Mouse (Mus musculus): ENCODE data around the gene Hpn.

Hpn gene

GRCm38 (mm10) chr7:31081106-31081505, 34.0 kb downstream of the Hpn start:
- no peak for DNase-seq (ENCODE audit: low spot score in 2 of 2)

DNA sequence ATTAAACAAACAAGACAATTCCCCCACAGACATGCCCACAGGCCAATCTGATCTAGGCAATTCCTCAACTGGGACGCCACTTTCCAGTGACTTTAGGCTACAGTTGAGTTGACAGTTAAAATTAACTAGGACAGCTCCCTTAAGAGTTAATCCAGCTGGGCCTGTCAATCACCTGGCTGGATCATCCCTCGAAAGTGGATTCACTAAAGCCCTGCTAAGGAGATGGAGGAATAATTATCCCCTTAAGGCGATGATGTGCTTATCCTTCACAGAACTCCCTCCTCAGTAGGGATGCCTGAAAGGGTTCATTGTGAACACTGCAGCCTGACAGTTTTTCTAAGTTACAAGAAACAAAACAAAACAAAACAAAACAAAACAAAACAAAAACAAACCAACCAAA, 34.5 kb downstream of the Hpn start:
- no peak for DNase-seq (ENCODE audit: low spot score in 2 of 2)

GRCm38 (mm10) chr7:31079670-31080069, 35.4 kb downstream of the Hpn start:
- no peak for DNase-seq (ENCODE audit: low spot score in 2 of 2)

DNA sequence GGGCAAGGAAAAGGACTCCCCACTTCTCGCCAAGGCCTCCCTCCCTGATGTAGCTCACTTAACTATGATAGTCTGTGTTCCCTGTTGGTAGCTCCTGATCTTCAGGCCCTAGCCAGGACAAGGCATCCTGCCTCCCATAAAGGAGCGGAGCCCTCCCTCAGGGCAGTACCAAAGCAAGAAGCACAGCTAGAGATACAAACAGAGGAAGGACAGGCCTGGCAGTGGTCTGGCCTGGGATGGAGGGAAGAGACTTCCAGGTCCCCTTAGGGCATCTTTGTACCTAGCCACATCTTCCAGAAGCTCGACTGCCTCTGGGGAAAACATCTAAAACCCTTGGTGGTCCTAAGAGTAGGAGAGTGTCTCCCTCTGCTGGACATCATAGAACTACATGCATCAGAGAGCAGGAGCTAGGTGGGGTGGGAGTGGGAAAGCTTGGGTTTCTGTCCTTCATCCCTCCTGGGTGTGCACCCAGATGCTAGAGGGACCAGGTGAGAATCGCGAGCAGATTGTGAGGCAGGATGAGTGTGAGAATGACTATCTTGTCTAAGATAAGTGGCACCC, 37.1 kb downstream of the Hpn start:
- DNase-seq (ENCODE audit: low spot score in 2 of 2), result peak; percentile 73 to 76

- DNase-seq (ENCODE audit: low spot score in 2 of 2), result peak; percentile 80 to 81
Observed at GRCm38 (mm10) chr7:31077470-31077869, 37.6 kb downstream of the Hpn start.

- DNase-seq (ENCODE audit: low spot score in 2 of 2), result no peak
Observed at GRCm38 (mm10) chr7:31076492-31076891, 38.6 kb downstream of the Hpn start, which contains the start of gene Fxyd3. TSS of gene Fxyd3 (minus strand) at chr7:31076704.

- DNase-seq (ENCODE audit: low spot score in 2 of 2), result peak in 1 of 2 experiments; percentile 47
Observed at GRCm38 (mm10) chr7:31074713-31075069, 40.4 kb downstream of the Hpn start.

- peak in 1 of 2 experiments; percentile 37 for DNase-seq (ENCODE audit: low spot score in 2 of 2)
Observed at GRCm38 (mm10) chr7:31074061-31074712, 40.9 kb downstream of the Hpn start.

- no peak for DNase-seq (ENCODE audit: low spot score in 2 of 2)
Observed at GRCm38 (mm10) chr7:31073546-31073945, 41.5 kb downstream of the Hpn start.

- no peak for DNase-seq (ENCODE audit: low spot score in 2 of 2)
Observed at GRCm38 (mm10) chr7:31072326-31072725, 42.8 kb downstream of the Hpn start.

DNA sequence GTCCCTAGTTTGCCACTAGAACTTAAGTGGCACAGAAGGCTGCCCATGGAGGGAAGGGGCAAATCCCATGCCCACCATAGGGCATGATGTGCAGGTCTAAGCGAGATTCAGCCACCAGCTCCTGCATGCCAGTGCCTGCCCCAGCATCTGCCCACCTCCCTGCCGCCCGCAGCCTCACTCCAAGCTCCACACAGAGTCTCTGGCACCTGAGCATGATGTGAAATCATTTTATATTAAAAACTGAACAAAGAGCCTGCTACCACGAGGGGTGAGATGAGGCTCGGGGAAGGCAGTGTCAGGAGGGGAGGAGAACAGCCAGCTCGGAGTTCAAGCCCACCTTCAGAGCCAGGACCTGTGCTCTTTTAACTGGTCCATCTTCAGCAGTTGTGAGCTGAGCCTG, 44.8 kb downstream of the Hpn start:
- DNase-seq (ENCODE audit: low spot score in 2 of 2), result no peak

DNA sequence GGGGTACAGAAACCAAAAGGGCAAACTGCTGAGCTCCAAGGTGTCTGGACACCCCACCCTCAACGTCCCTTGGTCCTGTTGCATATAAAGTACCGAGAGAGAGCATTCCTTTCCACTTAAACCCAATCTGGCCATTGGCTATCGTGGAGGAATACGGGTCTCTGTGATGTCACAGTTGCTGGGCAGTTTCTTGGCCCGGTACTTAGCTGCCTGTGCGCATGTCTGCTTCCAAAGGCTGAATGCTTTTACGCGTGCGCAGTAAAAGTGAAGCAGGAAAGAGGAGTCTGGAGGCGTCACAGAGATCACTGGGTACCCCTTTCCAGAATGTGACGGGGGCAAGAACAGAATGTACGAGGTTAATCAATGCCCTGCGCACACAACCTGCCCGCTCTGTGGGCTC, 45.6 kb downstream of the Hpn start:
- no peak for DNase-seq (ENCODE audit: low spot score in 2 of 2)

DNA sequence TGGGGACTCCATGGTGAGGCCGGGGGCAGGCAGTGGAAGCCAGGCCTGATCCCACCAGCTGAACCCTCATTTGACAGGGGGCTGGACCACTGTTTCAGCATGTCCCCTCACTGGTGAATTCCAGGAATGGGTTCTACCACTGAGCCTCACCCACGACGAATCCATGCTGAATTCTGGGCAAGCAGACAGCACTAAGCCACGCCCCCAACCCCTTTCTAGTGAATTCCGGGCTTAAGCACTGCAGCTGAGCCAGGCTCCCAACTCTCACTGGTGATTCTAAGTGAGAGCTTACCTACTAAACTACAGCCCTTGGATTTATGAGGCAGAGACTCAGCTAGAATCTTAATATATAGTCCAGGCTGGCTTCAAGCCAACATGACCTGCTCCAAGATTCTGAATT, 47.3 kb downstream of the Hpn start:
- DNase-seq (ENCODE audit: low spot score in 2 of 2), result peak; percentile 56 to 63

DNA sequence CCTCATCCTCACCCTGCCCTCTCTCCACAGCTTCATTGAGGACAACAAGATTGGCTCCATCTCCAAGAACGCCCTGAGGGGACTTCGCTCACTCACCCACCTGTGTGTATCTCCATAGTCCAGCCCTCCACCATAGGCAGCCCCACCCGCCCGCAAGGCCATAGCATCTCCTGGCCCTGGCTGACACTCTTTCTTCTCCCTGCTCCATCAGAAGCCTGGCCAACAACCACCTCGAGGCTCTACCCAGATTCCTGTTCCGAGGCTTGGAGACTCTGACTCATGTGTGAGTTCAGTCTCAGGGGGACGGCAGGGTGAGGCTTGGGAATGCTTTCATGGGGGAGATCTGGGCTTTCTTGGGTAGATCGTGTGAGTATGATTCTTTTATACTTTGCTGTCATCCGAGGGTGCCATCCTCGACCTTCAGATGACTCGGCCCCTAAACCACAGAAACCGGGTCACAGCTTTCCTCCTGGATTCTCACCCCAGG, 52.0 kb downstream of the Hpn start:
- DNase-seq (ENCODE audit: low spot score in 2 of 2), result no peak

DNA sequence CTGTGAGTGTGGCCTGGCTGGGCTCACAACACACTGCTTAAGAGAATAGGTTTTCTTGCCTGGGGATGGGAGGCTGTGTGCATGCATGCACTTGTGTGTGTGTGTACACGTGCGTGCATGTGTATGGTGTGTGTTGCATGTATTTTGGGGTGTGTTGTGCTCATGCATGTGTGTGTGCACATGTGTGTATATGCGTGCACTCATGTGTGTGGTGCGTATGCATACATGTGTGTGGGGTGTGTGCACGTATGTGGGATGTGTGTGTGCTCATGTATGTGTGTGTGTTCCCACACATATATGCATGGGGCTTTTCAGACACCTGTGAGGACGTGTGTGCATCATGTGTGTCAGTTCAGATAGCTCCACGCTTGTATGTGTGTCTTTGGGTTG, 54.5 kb downstream of the Hpn start:
- no peak for DNase-seq (ENCODE audit: low spot score in 2 of 2)

- no peak for DNase-seq (ENCODE audit: low spot score in 2 of 2)
Observed at GRCm38 (mm10) chr7:31059919-31060620, 55.0 kb downstream of the Hpn start.

DNA sequence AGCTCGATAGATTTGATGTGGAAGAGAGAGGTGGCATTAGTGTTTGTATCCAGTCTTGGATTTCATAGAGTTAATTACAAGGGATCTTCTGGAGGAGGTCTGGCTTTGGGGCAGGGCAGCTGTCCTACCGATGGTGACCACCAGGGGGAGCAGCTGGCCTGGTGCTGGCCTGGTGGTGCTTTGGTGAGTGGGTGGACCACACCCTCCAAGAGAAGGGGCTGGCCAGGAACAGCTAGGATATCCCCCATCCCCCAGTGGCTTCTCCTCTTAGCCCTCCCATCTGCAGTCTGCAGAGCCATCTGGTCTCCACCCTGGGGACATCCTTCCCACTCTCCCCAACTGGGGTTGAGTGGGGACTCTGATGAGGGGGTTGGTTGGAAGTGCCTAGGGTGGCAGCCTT, 56.0 kb downstream of the Hpn start, which contains the start of gene Lgi4:
Gene Lgi4, plus strand, starts transcription at position 235 of the 400 bp plus-strand sequence.
- DNase-seq (ENCODE audit: low spot score in 2 of 2), result peak; percentile 82 to 87

DNA sequence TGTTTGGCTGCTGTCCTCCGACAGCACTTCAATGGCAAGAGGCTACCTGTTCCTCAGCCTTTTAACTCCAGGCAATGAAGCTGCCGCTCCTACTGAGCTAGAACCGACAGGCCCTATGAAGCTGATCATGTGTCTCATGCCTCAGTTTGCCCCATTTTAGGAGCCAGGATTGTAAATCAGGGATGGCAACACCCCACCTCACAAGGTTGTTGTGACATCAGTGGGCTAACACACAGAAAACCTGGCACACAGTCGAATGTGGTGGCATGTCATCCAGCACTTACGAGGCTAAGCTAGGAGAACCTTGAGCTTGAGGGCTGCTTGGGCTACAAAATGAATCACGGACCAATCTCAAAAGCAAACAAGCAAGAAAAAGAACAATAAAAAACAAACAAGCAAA, 56.9 kb downstream of the Hpn start:
- DNase-seq (ENCODE audit: low spot score in 2 of 2), result no peak

- no peak for DNase-seq (ENCODE audit: low spot score in 2 of 2)
Observed at GRCm38 (mm10) chr7:31057730-31058129, 57.4 kb downstream of the Hpn start.

DNA sequence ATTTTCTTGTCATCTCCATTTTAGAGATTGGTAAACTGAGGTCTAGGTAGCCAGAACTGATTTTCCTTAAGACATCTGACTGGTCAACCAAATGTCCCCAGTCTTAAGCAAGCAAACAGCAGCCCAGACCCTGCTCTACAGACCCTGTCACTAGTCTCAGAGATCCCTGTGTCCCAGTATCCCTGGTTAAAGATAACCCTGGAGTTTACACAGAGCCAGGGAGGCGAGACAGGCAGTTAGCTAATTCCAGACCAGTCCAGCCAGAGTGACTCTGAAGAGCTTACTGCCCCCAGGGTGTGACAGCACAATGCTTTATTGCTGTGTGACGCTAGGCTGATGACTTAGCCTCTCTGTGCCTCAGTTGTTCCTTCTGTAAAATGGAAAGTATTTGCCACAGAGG, 58.0 kb downstream of the Hpn start, which contains the start of gene Fxyd1:
Gene Fxyd1, minus strand, starts transcription at position 129 of the 400 bp plus-strand sequence.
- DNase-seq (ENCODE audit: low spot score in 2 of 2), result no peak

GRCm38 (mm10) chr7:31056448-31056847, 58.6 kb downstream of the Hpn start:
- DNase-seq (ENCODE audit: low spot score in 2 of 2), result no peak

DNA sequence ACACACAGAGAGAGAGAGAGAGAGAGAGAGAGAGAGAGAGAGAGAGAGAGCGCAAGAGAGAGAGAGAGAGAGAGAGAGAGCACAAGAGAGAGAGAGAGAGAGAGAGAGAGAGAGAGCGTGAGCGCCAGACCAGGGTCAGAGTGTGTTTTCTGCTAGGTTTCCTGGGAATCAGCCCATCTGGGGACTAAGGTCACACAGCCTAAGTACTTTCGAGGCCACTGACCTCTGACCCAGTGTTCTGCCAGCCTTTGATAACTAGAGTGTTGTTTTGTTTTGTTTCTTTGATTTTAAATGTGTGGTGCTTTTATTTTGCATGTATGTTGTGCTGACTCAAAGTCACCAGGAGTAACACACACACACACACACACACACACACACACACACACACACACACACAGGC, 59.2 kb downstream of the Hpn start:
- DNase-seq (ENCODE audit: low spot score in 2 of 2), result no peak

DNA sequence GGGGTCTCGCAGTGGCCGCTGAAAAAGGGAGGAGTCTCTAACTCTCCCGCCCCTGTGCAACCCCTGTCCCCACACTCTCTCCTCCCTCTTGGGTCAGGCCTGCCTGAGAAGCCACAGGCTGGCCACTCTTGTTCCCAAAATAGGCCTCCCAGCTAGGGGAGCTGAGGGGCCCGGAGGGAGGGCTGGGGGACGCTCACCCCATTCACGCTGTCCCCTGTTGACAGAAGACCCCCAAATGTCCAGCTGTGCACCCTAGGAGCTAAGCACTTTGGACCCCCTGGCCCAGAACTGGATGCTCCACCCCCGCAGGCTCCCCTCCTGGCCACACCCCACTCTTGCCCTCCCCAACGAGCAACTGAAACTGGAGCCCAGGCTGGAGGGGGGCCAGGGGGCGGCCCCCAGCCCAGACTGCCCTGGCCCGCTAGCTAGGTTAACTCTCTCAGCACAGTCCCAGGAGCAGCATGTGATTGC, 59.7 kb downstream of the Hpn start:
- peak; percentile 70 to 74 for DNase-seq (ENCODE audit: low spot score in 2 of 2)

Measured in right cerebral cortex, postnatal 10 days (tissue).